Mouse (Mus musculus) MEL-GATA-1-ER (cell line): ENCODE measurements around the gene Gm10799.
"Not testable (repeated sequence)": the region's sequence is repeated elsewhere in the genome, so short reads cannot be mapped to it uniquely, and the experiment has no call there.

Source experiments
- DNase-seq: peaks from one replicate; pipeline ENCODE4 v3.0.0-alpha.2; 2012; ENCODE audit warnings: low read depth; ENCODE audit errors: extremely low read depth

Gm10799 gene

DNA sequence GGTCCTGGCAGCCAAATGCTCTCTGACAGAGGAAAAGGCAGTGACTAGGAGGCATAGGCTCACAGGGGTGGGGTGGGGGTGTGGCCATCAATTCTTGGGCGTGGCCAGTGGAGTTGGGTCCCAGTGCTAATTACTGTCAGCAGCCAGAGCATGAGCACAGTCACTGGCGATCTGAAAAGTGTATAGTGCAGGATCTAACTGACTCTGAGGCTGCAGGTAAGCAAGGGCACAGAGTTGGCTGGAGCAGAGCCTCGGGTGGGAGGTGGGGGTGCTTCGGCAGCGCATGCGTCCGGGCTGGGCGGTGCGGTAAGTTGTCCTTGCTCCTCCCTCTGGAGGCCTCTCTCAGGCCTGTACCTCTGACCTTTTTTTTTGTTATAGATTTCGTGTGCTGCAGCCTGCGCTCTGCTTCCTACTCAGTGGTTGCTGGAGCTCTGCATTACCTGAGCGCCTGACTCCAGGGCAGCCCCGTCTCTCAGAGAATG is 1.4 kb upstream of the Gm10799 start, which contains the start of gene Cd59b:
TSS of gene Cd59b (plus strand) at position 146 of the 482 bp plus-strand sequence.
- DNase-seq, result peak; percentile 39

- DNase-seq, result not testable (repeated sequence)
Measured at GRCm38 (mm10) chr2:104065526-104065925, 2.8 kb downstream of the Gm10799 start, which contains the start of gene Gm10912. TSS of gene Gm10912 (plus strand) at chr2:104065826.

DNA sequence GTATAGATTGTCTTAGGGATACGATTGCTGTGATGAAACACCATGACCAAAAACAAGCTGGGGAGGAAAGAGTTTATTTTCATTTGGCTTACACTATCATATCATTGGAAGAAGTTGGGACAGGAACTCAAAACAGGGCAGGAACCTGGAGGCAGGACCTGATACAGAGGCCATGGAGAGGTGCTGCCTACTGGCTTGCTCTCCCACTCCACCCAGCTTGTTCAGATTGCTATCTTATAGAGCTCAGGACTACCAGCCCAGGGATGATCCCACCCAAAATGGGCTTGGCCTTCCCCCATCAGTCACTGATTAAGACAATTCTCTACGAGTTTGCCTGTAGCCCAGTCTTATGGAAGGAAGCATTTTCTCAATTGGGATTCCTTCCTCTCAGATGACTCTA is 4.2 kb downstream of the Gm10799 start:
- no peak for DNase-seq

DNA sequence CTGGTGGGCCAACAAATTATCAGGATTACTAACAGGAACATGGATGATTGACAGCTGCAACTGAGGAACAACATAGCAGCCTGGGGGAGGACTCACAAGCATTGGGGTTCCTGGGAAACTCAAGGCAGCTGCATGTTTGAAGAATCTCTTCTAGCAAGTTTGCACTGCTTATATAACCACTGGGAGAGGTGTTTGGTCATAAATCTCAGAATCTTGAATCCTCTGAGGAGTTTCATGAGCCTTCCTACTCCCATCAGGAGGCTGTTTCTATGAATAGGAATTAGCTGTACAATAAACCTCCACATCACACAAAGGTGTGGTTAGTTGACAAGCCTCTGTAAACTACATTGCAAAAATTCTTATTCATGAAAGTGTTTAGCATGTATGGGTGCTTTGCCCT is 5.7 kb downstream of the Gm10799 start:
- no peak for DNase-seq

DNA sequence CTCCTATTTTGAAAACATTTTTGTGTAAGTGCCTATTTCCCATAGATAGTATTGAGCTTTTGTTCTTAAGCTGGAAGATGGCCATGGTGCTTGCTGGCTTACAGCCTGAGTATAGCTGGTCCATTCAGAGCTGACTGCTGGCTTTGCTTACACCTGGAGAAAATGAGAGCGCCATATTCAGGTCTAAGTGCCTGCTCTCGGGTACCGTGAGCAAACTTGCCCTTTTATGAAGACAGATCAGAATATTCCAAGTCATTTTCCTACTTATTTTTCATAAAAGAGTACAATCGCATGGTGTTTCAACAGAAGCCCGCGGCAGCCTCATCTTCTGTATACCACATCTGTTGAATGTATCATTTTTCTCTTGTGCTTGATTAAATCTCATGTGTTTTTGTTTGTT is 7.4 kb downstream of the Gm10799 start:
- DNase-seq, result no peak

DNA sequence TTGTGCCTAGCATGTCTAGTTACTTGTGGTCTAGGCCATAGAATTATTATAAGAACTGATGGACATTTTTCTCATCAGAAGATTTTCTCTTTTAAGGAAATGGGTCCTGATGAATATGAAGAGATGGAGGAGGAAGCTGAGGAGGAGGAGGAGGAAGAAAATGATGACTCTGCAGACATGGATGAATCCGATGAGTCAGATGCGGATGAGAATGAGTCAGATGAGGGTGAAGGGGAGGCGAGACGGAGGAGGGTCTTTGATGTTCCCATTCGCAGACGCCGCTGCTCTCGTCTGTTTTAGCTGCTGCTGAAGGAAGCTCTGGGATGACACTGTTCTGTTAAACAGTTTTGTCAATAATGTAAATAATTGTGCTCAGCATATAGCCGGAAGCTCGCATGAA is 8.6 kb downstream of the Gm10799 start:
- DNase-seq, result no peak

DNA sequence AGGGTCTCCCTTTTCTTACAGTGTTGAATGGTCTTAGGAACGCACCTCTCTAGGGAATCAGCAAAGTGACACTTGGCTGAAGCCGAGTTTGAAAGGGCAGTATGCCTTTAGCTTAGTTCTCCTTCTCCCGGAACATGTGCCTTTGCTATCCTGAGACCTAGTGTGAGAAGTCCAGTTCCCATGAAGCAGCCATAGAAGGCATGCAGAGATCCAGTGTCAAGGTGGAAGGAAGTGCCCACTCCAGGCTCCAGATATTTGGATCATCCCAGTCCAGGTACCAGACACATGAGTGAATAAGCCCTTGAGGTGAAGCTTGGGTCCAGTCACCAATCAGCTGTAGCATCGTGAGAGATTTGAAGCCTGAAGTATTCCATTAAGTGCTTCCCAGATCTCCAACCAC is 9.4 kb downstream of the Gm10799 start:
- DNase-seq, result no peak

GRCm38 (mm10) chr2:104058381-104058780 is 10.0 kb downstream of the Gm10799 start:
- no peak for DNase-seq

DNA sequence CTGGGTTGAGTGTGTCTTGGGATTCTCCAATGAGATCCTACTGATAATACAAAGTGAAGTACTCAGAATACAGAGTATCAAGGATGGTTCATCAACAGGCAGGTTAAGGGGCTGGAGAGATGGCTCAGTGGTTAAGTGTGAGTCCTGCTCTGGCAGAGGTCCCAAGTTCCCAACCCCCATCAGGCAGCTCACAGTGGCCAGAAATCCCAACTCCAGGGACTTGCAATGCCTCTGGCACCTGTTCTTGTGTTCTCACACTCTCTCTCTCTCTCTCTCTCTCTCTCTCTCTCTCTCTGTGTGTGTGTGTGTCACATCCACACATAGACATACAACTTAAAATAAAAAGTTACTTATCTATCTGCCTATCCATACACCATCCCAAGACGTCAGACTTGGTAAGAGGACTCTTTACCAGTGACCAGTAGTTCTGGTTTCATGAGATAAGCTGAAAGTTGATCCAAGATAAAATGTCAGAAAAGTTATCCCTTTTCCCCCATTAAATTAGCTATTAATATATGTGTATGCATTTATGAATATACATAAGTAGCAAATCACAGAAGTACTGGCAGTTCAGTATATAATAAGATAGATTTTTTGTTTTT is 23.8 kb downstream of the Gm10799 start:
- no peak for DNase-seq

GRCm38 (mm10) chr2:104043624-104044478 is 24.5 kb downstream of the Gm10799 start:
- no peak for DNase-seq

GRCm38 (mm10) chr2:104042766-104043165 is 25.6 kb downstream of the Gm10799 start:
- DNase-seq, result no peak

GRCm38 (mm10) chr2:104041632-104042031 is 26.7 kb downstream of the Gm10799 start:
- DNase-seq, result no peak

- no peak for DNase-seq
Measured at GRCm38 (mm10) chr2:104038236-104038635, 30.1 kb downstream of the Gm10799 start.

DNA sequence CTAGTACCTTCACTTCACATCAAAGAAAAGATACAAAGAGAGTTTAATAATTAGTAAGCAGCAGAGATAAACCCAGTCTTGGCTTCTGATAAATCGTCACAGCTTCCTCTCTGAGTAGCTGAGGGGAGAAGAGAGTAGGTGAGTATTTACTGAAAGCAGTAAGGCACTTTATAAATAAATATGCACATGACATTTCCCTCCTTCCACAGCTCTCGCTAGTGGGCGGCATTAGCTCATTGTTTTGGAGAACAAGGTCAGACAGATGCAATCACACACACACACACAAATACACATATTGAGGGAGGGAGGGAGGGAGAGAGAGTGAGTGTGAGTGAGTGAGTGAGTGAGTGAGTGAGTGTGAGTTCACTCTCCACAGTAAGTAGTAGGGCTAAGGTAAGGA is 32.0 kb downstream of the Gm10799 start:
- no peak for DNase-seq

DNA sequence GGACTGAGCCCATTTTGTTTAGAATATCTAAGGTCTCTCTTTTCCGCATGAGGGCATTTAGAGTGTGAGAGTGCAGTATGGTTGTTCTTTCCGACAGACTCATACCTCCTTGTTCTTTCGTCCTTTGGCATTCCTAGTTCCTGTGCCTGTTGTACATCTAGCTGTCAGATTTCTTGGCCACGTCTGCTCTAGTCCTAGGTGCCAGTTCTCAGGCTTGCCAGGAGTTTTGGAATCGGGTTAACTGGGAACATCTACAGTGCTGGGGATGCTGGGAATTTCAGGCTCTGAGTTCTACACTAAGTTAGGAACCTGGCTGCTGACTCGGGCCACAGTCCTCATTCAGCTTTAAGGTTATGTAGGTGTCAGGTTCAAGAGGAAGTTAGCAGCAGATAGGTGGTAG is 32.8 kb downstream of the Gm10799 start:
- no peak for DNase-seq

DNA sequence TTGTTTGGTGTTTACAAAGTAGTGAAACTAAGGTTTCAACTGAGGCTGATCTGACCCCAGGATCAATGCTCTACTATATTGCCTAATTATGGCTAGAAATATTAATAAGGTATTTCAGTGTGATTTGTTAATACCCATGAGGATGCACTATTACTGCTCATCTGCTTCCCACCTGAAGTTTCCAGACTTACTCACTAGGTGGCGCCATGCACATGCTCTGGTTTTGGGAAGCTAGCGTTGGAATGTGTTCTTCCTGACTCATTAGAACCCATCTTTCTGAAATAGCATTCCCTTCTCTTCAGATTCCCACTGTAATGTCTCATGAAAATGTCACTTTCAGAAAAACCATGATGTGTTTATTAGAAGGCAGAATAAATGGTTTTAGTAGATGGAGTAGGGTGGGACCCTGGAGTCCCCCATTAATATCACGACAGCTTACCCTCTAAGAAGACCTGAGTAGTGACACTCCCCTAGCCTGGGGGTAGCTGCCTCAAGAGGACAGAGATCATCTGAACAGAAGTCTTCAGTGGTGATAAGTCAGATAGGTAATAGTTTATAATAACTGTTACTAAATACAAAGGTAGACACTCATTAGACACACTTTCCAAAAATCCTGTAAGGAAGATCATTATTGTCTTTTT is 33.4 kb downstream of the Gm10799 start:
- DNase-seq, result peak; percentile 21

DNA sequence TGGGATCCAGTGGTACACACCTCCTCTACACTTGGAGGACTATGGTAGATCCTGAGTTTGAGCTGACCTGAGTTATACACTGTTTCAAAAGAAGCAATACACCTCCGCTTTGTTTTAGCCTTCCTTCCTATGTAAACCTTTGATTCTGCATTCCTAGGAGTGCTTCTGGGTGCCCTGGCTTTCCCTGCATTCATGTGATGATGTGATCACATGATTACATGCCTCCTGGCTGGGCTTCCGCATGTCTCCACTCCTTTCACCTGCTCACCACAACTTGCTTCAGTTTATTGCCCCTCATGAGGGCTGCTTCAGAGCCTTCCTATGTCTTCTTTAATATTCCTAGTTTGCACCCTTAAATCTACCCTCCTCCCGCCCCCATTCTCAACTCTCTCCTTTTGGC is 36.3 kb downstream of the Gm10799 start:
- DNase-seq, result no peak

DNA sequence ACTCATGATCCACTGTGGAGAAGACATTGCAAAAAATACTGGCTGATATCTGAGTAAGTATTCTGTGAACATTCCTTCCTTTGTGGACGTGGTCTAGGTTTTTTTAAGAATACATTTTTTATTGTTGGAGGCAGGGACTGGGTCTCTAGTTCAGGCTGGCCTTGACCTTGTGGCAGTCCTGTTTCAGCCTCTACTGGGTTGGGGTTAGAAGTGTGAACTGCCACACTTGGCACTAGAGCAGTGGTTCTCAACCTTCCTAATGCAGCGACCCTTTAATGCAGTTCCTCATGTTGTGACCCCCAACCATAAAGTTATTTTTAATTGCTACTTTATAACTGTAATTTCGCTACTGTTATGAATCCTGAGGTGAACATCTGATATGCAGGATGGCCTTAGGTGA is 38.0 kb downstream of the Gm10799 start:
- no peak for DNase-seq

DNA sequence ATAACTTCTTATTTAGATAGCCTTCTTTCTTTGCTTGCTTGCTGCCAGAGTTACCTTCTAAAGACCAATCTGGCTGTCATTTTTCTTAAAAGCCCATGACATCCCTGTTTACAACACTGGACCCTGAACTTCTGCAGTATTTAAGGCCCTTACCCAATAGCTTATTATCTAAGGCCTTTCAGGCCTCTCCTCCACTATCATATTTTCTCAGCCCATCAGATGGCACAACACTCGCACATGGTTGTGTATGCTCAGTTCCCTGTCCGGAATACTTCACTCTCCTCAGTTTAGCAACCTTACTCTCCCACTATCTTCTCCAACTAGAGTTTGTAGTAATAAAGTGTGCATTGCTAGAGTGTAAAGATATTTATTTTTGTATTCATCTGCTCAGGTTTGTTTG is 39.3 kb downstream of the Gm10799 start:
- DNase-seq, result peak; percentile 54

GRCm38 (mm10) chr2:104028139-104028723 is 40.1 kb downstream of the Gm10799 start, which contains the start of gene 4931422A03Rik:
TSS of gene 4931422A03Rik (minus strand) at chr2:104028361.
- no peak for DNase-seq

- DNase-seq, result peak; percentile 29
Measured at GRCm38 (mm10) chr2:104027458-104028138, 40.8 kb downstream of the Gm10799 start, which contains the start of gene Fbxo3. TSS of gene Fbxo3 (plus strand) at chr2:104027721.
